Mouse (Mus musculus) testis, adult 2 months (tissue): ENCODE measurements around the gene Dnal4.

Experiments
- CTCF ChIP-seq: fragments of 200-500 bp; IDR thresholded peaks from 2 replicates; pipeline ENCODE4 v1.5.1; 2012; ENCODE audit warnings: low read depth, mild to moderate bottlenecking, inconsistent platforms, low read length, moderate library complexity; ENCODE audit not compliant: control insufficient read depth, insufficient read depth, insufficient replicate concordance
- POLR2A ChIP-seq: fragments of 200-500 bp; IDR thresholded peaks from 2 replicates; pipeline ENCODE4 v1.6.1; 2012; ENCODE audit warnings: low read depth, mild to moderate bottlenecking, inconsistent platforms, low read length, moderate library complexity; ENCODE audit not compliant: control insufficient read depth

DNA sequence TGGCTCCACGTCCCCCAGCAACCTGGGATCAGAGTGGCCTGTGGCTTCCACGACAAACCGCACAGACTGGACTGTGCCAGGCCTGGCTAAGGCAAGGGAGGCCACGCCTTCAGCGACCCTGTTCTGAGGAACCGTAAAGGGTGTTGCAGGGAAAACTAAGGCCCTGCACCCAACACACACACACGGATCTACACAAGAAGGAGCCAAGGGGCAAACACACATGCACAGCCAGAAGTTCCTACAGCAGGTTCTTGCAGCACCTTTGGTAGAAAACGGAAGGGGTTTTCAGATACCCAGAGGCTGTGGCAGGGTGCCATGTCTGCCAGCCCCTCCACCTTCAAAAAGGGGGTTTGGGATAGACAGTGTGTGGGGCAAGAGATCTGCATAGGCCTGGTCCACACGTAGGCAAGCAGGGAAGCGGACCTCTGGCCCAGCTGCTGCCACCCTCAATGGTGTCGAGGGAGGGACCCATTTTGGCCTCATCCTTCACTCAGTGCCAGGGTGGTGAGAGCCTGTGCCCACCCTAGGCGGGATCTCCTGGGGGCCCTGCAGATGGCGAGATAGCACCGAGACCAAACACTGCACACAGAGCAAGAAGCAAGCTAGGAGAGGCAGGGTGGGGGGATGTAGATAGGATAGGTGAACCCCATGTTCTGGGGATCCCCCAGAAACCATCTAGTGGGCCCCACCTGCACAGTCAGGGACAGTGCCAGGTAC is 49.6 kb upstream of the Dnal4 start:
- TF ChIP-seq CTCF: no peak
- no peak for TF ChIP-seq POLR2A
